Mouse (Mus musculus) c-Kit-negative CD71-positive TER-119-positive erythroid progenitor cells, embryonic 14.5 days (primary cell): ENCODE measurements around the gene Frmd5.

Source experiments
- DNase-seq: peaks from one replicate; pipeline ENCODE4 v3.0.0-alpha.2; 2013; ENCODE audit warnings: low read depth, low spot score

Gene Frmd5

DNA sequence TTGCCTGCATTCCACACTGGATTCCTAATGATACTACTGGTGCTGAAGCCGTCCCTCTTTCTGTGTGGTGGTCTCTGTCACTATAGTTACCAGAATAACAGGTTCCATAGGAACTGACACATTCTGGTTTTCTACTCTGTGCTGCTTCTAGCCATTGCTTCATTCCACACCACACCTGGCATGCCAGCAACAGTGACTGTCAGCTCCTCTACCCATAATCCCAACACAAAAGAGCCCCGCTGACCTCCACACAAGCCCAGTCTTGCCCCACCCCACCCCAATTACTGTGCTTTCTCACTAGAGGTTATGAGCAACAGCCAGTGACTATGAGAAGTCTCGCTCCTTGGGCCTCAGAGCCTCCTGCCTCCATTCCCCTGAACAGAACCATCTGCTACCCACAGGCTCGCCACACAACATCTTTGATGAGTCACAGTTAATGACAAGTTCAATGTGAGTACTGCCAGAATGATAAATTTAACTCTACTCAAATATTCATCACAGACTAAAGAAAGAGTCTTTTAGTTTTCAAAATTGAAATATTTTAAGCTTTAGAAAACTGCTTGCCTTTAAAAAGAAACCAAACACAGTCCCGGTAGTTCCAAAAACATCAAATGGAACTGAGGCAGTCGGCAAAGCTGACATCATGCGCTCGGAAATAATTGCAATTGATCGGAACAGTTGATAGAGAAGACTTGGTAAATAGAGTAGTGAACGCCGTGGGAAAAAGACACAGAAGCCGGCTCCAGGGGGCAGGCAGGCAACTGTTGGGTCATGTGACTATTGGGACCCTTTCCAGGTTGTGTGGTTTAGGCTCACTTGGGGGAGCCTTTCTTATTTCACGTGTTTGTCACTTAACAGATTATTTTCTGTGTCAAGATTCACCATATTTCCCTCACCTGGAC is 185.4 kb downstream of the Frmd5 start:
- no peak for DNase-seq

DNA sequence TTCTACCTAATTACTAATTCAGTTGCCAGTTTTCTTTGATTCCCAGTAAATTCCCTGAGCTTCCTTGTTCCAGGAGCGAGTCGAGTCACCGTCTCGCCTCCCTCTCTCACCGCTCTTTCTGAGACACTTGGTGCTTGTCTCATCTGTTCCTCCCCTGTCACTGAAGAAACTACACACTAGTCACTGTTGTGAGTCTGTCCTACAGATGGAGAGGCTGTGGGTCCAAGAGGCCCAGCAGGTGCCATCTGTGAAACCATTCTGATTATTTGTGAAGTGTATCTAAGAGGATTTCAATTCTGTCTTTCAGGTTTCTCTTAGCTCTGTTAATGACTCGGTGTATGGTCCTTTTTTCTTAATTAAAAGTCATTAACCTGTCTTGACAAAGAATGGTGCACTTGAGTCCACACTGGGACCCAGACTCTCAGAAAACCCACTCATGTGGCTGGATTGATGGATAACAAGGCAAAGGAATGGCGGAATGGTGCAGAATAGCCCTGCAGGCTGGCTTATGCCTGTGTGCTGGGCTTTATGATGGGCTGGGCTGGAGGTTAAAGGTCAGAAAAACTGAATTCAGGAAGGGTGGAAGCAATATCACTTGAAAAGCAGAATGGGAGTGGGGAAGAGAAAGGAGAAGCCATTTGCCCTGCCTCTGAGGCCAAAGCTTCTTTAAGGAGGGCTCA is 186.2 kb downstream of the Frmd5 start:
- DNase-seq = no peak

DNA sequence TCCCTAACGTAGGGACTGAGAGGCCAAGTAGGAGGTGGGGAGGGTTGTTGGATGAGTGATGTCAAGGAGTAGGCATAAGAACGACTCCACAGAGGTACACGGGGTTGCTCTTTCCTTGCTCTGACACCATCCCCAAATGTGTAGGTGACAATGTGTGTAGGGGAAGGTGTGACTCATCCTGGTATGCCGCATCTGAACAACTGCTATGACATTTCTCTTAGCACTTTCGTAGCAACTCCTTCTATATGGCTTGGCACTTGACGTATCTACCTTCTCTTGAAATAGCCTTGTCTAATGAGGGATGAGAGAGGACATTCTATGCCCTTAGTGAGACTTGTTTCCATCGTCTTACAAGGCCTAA is 191.7 kb downstream of the Frmd5 start:
- DNase-seq = no peak

DNA sequence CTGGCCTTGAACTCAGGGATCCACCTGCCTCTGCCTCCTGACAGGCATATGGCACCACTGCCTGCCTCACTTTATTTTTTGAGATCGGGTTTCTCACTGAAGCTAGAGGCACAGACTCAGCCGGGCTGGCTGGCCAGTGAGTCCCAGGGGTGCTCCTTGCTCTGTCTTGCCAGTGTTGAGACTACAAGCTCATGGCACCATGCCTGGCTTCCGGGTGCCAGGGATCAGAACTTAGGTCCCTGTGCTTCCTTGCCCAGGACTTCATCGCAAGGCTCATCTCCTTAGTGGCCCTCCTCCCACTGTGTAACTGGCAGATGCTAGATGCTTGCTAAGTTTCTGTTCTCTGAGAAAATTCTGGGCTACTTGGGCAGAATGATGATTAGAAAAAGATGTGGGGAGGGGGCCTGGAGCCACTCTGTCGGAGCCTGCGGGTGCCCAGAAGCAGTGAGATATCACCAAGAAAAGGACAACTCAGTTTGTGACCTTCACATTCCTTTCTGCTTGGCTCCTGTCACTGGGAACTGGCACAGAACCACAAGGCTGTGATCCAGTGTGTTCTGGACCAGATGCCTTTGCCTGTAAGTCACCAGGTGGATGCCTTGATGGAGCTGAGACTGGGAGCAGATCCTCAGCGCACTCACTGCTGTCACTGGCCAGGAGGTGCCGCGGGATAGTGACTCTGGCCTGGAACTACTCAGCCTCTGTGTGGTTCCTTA is 192.2 kb downstream of the Frmd5 start:
- DNase-seq = no peak

DNA sequence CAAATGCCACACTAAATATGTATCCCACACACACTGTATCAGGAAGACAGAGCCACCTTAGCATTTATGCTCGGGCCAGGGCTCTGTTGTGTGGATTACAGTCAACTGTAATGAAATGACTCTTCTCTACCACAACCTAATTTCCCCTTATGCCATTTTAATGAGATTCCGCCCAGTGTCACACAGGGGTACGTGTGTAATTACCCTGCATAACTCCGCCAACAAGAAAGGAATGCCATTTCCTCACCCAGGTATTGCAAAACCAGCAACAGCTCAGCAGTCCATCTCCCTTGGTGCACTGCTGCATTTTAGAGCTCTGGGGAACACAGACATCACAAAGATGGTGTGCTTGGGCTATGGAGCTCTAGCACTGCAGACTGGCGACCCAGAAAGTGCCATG is 194.8 kb downstream of the Frmd5 start:
- DNase-seq = no peak

DNA sequence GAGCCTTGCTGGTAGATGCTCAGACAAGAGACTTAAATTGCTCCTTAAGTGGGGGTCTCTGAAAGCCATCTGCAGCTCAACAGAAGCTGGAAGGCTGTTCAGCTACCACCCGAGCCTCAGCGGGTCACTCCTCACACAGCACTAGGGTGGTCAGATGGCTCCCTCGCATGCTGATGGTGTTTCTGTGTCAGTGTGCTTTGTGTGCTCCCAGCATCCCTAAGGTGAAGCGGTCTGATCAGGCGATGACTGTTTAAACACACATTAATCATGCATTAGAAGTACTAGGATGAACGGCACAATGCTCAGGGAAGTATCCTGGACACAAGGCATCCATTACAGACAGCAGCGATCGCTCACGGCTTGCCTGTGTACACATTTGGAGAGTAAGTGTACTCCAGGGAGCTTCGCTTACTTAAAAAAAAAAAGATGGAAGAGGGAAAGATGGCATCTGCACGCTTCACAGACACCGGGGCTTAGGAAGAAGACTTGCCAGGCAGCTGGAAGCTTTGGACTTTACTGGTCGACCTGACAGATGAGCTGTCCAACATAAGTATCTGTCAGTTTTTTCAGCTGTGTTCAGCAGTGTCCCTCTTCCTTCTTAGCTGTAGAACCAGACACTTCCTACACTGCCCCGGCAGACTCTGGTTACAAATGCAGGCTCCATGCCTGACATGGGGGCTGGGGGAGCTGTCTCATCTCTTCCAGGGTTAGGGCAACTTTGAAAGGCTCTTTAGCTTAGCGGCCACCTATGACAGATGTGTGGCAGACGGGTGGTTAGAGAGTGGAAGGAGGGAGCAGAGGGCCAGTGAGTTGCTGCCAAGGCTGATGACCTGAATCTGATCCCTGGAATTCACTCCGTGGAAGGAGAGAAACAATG is 196.6 kb downstream of the Frmd5 start:
- no peak for DNase-seq

DNA sequence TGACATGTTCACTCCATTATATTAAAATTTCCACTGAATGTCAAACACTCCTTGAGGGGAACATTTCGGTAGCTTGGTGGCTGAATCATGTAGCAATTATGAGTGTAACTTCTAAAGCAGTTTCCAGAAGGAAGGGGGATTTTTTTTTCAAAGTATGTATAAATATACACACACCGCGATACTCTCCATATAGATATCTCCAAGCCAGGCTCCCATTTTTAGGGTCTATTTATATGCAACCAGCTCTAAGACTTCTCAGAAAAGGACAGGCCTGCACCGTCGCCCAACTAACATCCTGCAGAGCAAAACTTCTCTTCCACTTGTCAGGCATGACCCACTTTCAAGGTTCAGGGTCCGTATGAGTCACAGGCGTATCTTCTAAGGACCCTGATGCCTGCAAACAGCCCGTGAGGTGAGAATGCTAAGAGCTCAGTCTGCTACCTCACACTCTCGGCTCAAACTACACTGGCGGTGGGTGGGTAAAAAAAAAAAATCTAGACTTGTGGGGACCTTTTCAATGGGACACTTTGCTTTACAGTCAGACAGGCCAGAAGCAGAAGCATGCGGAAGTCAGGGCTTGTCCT is 197.7 kb downstream of the Frmd5 start:
- no peak for DNase-seq

DNA sequence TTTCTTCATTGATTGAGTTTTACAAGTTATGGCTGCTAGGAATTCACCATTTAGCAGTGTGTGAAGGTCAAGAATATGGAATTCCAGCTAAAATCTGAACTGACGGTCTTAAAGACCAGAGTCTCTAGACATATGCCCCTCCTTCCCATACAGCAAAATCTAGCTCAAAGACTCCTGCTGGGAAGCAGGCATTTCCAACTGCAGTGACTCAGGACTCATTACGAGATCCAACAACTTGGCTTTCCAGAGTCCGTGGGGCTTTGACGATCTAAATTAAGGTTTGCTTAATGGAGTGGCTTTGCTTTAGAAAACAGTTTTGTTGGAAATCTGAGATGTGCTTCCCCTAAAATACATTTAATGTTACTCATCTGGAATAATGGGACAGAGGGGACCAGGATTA is 204.5 kb downstream of the Frmd5 start:
- DNase-seq = no peak

DNA sequence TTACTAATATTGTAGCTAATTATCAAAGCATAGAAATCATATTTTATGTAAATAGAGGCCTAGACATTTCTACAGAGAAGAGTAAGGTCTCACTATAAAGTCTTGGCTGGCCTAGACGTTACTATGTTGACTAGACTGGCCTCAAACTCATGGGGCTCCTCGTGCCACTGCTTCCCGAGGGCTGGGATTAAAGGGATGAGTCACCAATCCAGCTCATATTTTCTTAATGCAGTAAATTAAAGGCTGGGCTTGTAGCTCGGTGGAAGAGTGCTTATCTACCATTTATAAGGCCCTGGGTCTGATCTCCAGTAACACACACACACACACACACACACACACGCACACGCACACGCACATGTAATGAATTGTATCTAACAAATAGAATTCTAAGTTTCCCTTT is 205.3 kb downstream of the Frmd5 start:
- no peak for DNase-seq

DNA sequence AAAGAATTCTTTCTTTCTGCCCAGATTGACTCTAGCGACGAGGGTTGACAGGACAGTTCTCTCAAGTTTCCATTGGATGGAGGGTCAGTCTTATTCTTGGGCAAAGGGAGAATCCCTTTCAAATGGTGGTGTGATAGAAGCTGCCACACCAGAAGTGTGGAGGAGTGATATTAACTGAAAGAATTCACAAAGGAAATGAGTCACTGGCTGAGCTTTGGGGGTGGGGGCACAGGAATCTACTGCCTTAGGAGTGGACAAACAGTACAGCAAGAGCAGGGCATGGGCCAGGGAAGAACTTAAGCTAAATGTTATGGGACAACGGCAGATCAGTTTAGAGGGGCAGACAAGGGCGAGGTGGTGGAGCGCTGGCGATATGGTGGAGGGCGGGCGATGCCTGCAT is 206.2 kb downstream of the Frmd5 start:
- DNase-seq = no peak

DNA sequence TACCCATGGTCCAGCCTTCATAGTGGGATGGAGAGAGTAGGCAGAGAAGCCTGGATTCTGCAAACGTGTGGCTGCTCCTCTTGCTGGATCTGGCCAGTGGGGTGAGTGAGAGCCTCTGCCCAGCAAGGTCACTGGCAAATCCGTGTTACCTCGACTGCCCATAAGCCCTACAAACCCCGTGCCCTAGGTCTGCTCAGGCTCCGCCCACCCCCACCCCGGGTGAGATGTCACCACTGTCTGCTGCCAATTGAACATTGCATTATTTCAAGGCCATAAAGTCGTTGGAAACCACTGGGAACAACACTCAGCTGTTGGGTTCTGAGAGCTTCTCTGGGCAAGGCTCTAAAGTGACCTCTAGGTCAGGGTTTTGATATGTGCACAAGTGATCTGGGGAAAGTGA is 208.6 kb downstream of the Frmd5 start:
- DNase-seq = no peak

DNA sequence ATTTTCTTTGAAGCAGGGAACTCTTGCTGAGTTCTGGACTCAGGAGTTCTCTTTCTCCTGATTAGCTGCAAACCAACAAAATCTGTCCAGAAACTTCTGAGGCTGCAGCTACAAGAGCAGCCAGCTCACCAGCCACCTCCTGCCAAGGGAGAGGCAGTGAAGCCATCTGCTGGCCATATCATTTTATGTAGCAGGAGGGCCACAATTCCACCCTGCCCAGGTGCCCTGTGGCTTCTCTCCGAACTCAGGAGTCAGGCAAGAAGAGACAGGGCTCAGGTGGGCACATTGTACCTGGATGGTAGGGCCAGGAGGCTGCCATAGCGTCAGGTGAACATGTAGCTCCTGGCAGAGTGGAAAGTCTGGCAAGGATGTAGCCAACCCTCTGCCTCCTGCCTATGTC is 210.3 kb downstream of the Frmd5 start:
- no peak for DNase-seq

DNA sequence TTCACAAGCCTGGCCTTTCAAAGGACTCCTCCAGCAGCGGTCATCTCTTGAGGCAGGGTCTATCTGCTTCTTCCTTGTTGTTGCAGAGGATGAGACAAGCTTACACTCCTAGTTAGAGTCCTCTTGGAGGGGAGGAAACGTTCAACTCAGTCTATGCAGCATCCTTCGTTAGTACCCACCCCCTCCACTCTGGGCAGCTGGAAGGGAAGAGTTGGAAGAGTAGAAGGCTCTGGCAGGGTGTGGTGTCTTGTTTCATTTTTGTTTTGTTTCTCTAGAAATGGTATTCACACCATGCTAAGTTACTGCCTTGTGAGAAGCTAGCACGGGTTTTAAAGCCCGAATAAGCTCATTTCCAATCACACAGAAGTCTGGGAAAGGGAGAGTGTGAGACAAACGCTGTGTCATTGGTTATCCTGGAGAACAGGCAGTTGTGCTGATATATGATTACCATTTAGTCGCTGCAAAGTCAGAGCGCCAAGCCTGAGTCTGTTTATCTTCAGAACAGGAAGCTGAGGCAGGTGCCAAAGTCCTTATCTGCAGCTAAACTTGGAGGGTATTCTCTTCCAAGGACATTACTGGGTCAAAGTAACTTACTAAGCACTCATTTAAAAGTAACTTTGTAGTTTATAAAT is 212.1 kb downstream of the Frmd5 start:
- no peak for DNase-seq

DNA sequence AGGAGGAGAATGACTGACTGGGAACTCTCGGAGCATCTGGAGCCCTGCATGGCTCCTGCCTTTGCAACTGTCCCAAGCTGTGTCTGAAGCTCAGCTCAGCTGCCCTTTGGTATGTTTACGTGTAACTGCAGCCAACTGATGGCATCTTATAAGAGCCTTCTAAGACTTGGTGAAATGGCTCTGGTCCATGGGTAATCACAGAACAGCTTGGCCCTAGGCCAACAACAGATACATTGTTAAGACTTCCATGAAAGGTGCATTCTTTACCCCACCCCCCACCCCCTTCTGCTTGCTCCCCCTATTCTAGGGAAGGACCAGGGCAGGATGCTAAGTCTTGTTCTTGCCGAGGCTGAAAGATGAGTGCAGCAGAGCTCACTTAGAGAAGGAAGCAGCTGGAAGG is 212.8 kb downstream of the Frmd5 start:
- no peak for DNase-seq

DNA sequence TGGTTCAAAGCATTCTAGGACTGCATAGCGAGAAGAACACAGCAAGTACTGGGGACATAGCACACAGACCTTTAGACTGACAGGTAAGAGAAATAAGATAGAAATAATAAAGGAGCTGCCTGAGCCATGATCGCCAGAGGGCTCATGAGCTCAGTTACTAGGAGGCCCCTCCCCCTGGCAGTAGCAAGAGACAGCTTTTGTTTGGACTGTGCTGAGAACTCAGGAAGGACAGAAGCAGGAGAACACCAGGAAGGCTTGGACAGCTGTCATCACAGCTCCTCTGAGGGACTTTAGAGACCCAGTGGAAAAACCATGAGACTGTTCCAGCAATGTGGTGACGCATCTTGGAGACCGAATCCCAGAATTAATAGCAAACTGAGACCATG is 218.6 kb downstream of the Frmd5 start:
- DNase-seq = no peak

DNA sequence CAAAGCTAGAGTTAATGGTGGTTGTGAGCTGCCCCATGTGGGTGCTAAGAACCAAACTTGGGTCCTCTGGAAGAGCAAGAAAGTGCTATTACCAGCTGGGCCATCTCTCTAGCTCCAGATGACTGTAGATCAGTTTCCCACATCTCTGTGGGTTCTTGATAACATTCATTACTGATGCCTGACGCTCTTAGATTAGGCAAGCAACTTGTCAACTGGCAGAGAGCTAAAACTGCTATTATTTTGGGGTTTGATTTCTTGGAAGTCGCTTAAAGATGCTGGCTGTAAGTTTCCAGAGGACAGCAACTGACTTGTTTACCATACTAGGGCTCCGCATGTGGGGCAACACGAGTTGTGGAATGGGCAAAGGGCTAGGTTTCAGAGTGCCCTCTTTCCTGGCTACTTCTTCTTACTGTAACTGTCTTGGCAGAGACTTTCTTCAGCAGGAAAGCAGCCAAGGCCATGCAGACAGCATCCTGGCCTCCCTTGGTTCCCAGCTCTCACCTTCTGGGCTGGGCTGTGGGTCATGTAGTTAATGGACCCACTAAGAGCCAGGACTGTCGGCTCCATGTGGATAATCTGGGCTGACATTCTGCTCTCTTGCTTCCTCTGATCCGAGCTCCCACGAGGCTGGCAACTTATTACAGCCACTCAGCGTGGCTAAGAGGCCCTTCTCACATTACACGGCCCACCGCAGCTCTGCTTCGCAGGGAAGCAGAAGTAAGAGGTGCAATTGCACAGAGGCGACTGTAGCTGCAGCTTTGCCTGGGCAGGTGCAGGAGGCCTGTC is 219.2 kb downstream of the Frmd5 start:
- DNase-seq = no peak

DNA sequence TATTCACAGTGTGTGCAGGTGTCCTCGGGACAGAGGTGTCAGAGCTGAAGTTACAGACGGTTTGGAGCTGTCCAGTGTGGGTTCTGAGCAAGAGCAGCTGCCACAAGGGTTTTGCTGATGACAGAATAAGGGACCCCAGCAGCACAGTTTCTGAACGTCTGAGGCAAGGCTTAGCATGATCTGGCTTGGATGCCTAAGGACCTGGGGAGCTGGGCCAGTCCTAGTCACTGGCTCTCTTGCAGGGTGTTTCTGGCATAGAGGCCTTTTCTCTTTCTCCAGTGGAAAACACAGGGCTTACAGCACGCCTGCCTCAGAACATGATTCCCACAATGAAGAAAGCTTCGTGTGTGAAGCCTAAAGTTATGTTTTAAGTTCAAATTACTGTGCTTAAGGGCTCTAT is 222.2 kb downstream of the Frmd5 start:
- no peak for DNase-seq

DNA sequence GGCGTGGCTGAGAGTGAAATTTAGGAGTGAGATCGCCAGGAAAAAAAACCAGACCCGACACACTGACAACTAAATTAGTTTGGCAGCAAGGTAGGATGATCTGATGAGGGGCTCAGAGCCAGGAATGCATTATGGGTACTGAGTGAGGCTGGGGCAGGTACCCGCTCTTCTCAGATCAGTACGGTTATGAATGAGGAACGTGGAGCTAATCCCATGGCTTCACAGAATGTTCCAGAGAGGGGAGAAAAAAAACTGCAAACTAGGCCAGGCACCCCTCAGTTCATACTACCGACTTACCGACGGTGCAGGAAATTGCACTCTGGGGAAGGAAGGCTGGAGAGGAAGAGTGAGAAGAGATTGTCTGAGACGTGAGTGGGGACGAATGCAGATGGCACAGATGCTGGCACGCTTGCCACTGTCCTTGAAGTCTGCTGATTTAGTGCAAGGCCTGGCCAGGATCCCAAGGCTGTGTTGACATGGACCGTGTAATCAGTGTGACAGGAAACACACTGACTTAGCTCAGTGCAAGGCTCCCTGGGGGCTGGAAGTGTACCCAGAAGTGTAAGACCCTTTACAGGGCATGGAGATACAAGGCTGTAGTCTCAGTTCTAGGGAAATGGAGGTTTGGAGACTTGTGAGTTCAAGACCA is 223.3 kb downstream of the Frmd5 start:
- DNase-seq = no peak

DNA sequence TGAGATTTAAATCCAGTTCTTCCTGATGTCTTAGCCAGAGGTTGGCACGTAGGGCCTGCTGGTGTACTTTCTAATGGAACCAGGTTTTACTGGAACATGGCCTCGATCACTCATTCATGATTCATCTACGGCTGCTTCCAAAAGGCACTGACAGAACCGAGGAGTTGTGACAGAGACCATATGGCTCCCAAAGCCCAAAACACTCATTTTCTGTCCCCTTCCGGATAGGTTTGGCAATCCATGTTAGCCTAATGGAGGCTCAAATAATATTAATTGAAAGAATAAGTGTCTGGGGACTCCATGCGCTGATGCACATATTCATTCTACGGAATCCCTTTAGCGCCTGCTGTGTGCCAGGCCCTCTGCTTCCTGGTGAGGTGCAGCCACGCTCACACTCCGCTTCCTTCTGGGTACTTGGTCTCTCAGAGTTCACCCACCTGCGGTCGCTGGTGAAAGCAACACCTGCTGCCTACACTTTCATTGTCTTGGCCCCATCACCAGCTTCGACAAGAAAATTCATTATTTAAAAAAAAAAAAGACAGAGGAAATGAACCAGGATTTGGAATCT is 224.0 kb downstream of the Frmd5 start:
- DNase-seq = no peak
